Mouse (Mus musculus) brain, embryonic 14.5 days (tissue): Measurements from ENCODE around the gene Pcyt1a.

Source experiments
- CTCF ChIP-seq: fragments of 200-500 bp; IDR thresholded peaks from 2 replicates; pipeline ENCODE4 v1.5.1; 2012; ENCODE audit warnings: inconsistent platforms, mild to moderate bottlenecking, moderate library complexity, borderline replicate concordance; ENCODE audit not compliant: insufficient read depth, insufficient read length; ENCODE audit errors: extremely low read depth
- POLR2A ChIP-seq: fragments of 200-500 bp; IDR thresholded peaks from 2 replicates; pipeline ENCODE4 v1.6.1; 2012; ENCODE audit warnings: mild to moderate bottlenecking, inconsistent platforms, borderline replicate concordance; ENCODE audit not compliant: poor library complexity, insufficient read depth, insufficient read length, severe bottlenecking; ENCODE audit errors: extremely low read depth

- TF ChIP-seq POLR2A (no peak), CTCF (no peak)
These were observed 5.9 kb downstream of the Pcyt1a start for GRCm38 (mm10) chr16:32436657-32437056.
